Mouse (Mus musculus) embryonic facial prominence, embryonic 10.5 days (tissue): ENCODE measurements around the gene Gins3. TPM values are rescaled to one million over a fixed set of nuclear protein-coding genes. Genes with fewer than 3 reads are reported as not detected.

Experiments
- DNase-seq: peaks from one replicate; pipeline ENCODE4 v3.0.0-alpha.2; 2017; ENCODE audit warnings: low spot score
- H3K27ac ChIP-seq: fragments of 300-500 bp; sonication (generic); replicated peaks from 2 replicates; pipeline ENCODE4 v1.5.1; 2016; ENCODE audit warnings: mild to moderate bottlenecking
- H3K27me3 ChIP-seq: fragments of 300-500 bp; sonication (generic); replicated peaks from 2 replicates; pipeline ENCODE4 v1.6.1; 2016; ENCODE audit warnings: low read depth, mild to moderate bottlenecking; ENCODE audit not compliant: poor library complexity, severe bottlenecking
- H3K36me3 ChIP-seq: fragments of 300-500 bp; sonication (generic); replicated peaks from 2 replicates; pipeline ENCODE4 v1.6.1; 2016; ENCODE audit warnings: mild to moderate bottlenecking, moderate library complexity
- H3K4me1 ChIP-seq: fragments of 300-500 bp; sonication (generic); 2 replicates; pipeline ENCODE4 v1.6.1; 2016
- H3K4me3 ChIP-seq: fragments of 300-500 bp; sonication (generic); 2 replicates; pipeline ENCODE4 v1.5.1; 2016; ENCODE audit warnings: mild to moderate bottlenecking, moderate library complexity
- H3K9me3 ChIP-seq: fragments of 300-500 bp; sonication (generic); 2 replicates; pipeline ENCODE4 v1.6.1; 2016; ENCODE audit warnings: mild to moderate bottlenecking
- WGBS: fragments of 180-500 bp; shearing (Covaris S2); methylation state at CpG from one replicate; pipeline ENCODE4 v1.1.7; 2016; 5-methylcytosine and 5-hydroxymethylcytosine counted together
- polyA plus RNA-seq: library from polyadenylated mRNA; unstranded; fragments of >200 nt; fragmentation: Nextera tagmentation; extraction: Ambion mirVana; gene quantifications from 2 replicates; pipeline ENCODE4 v1.2.1, GENCODE M21; 2016

The Gins3 gene
- polyA plus RNA-seq, 1 experiment from 2014 or later, result 32.2 TPM

- 68% methylated on average over 9 of the region's 9 CpGs for WGBS
Observed at GRCm38 (mm10) chr8:95607210-95607609, 26.0 kb upstream of the Gins3 start.

GRCm38 (mm10) chr8:95609406-95609805 lies 23.8 kb upstream of the Gins3 start:
- H3K36me3 ChIP-seq, result no peaks in the 10 kb centered on the region
- 86% methylated on average over 5 of the region's 5 CpGs for WGBS

More at GRCm38 (mm10) chr8:95607210-95607609, 26.0 kb upstream of the Gins3 start:
- H3K36me3 ChIP-seq, result no peaks in the 10 kb centered on the region
- no peak for DNase-seq
- no peaks in the 10 kb centered on the region for H3K9me3 ChIP-seq
- 0 out of 2 replicates have a peak, but pooled peaks cover 6% of the 10 kb centered on the region for H3K27me3 ChIP-seq
- H3K4me3 ChIP-seq, result no peak overlapping the region
- no peak overlapping the region for H3K27ac ChIP-seq
- H3K4me1 ChIP-seq, result peaks cover 3% of the 10 kb centered on the region; the same call in 1 of the 2 replicates

GRCm38 (mm10) chr8:95610749-95611148 lies 22.5 kb upstream of the Gins3 start:
- H3K9me3 ChIP-seq, result no peaks in the 10 kb centered on the region
- 0 out of 2 replicates have a peak, but pooled peaks cover 15% of the 10 kb centered on the region for H3K27me3 ChIP-seq
- peaks cover 5% of the 10 kb centered on the region; the same call in 1 of the 2 replicates for H3K4me1 ChIP-seq
- DNase-seq, result no peak
- H3K27ac ChIP-seq, result no peak overlapping the region
- 89% methylated on average over 14 of the region's 14 CpGs for WGBS
- H3K36me3 ChIP-seq, result no peaks in the 10 kb centered on the region
- no peak overlapping the region for H3K4me3 ChIP-seq

More at GRCm38 (mm10) chr8:95609406-95609805, 23.8 kb upstream of the Gins3 start:
- Histone ChIP-seq H3K4me3 (no peak overlapping the region), H3K9me3 (no peaks in the 10 kb centered on the region), H3K4me1 (peaks cover 5% of the 10 kb centered on the region; the same call in 1 of the 2 replicates), H3K27ac (no peak overlapping the region), H3K27me3 (0 out of 2 replicates have a peak, but pooled peaks cover 15% of the 10 kb centered on the region)
- DNase-seq, result no peak

- no peak for DNase-seq
- no peaks in the 10 kb centered on the region for H3K36me3 ChIP-seq
- H3K27ac ChIP-seq, result no peak overlapping the region
- H3K4me3 ChIP-seq, result no peak overlapping the region
- peaks cover 5% of the 10 kb centered on the region; the same call in 1 of the 2 replicates for H3K4me1 ChIP-seq
- WGBS, result 80% methylated on average over 5 of the region's 5 CpGs
- 0 out of 2 replicates have a peak, but pooled peaks cover 15% of the 10 kb centered on the region for H3K27me3 ChIP-seq
- H3K9me3 ChIP-seq, result no peaks in the 10 kb centered on the region
Observed at GRCm38 (mm10) chr8:95611769-95612168, 21.5 kb upstream of the Gins3 start.

- DNase-seq, result no peak
- 0 out of 2 replicates have a peak, but pooled peaks cover 13% of the 10 kb centered on the region for H3K27me3 ChIP-seq
- no peak overlapping the region for H3K4me3 ChIP-seq
- no peak overlapping the region for H3K27ac ChIP-seq
- H3K4me1 ChIP-seq, result peaks cover 5% of the 10 kb centered on the region; the same call in 1 of the 2 replicates
- 90% methylated on average over 7 of the region's 7 CpGs for WGBS
- no peaks in the 10 kb centered on the region for H3K9me3 ChIP-seq
- H3K36me3 ChIP-seq, result no peaks in the 10 kb centered on the region
Observed at GRCm38 (mm10) chr8:95616383-95616782, 16.9 kb upstream of the Gins3 start.

- Histone ChIP-seq H3K4me1 (no peaks in the 10 kb centered on the region), H3K27me3 (no peaks in the 10 kb centered on the region), H3K36me3 (no peaks in the 10 kb centered on the region), H3K4me3 (no peak overlapping the region), H3K9me3 (no peaks in the 10 kb centered on the region), H3K27ac (no peak overlapping the region)
- DNase-seq, result no peak
- 88% methylated on average over 2 of the region's 2 CpGs for WGBS
Observed at GRCm38 (mm10) chr8:95620046-95620445, 13.2 kb upstream of the Gins3 start.

GRCm38 (mm10) chr8:95624833-95625232 lies 8.4 kb upstream of the Gins3 start:
- H3K9me3 ChIP-seq, result no peaks in the 10 kb centered on the region
- peaks cover 5% of the 10 kb centered on the region; the same call in 1 of the 2 replicates for H3K27me3 ChIP-seq
- 81% methylated on average over 2 of the region's 2 CpGs for WGBS
- no peak overlapping the region for H3K4me3 ChIP-seq
- no peak overlapping the region for H3K27ac ChIP-seq
- no peaks in the 10 kb centered on the region for H3K4me1 ChIP-seq
- no peak for DNase-seq
- H3K36me3 ChIP-seq, result no peaks in the 10 kb centered on the region

GRCm38 (mm10) chr8:95632840-95633239 lies 413 bp upstream of the Gins3 start:
- Histone ChIP-seq H3K4me3 (peak overlapping the region; percentile 78), H3K36me3 (peaks cover 2% of the 10 kb centered on the region), H3K27me3 (peaks cover 3% of the 10 kb centered on the region; the same call in 1 of the 2 replicates), H3K9me3 (no peaks in the 10 kb centered on the region), H3K27ac (no peak overlapping the region), H3K4me1 (peaks cover 10% of the 10 kb centered on the region)
- 77% methylated on average over 6 of the region's 6 CpGs for WGBS
- DNase-seq, result no peak

GRCm38 (mm10) chr8:95634063-95634340 lies 749 bp downstream of the Gins3 start:
- Histone ChIP-seq H3K9me3 (no peaks in the 10 kb centered on the region), H3K36me3 (peaks cover 12% of the 10 kb centered on the region), H3K27ac (peak overlapping the region; percentile 83), H3K4me3 (peak overlapping the region; percentile 78), H3K27me3 (0 out of 2 replicates have a peak, but pooled peaks cover 3% of the 10 kb centered on the region), H3K4me1 (peaks cover 10% of the 10 kb centered on the region)
- no peak for DNase-seq
- WGBS, result 6% methylated on average over 6 of the region's 6 CpGs

- H3K36me3 ChIP-seq, result peaks cover 58% of the 10 kb centered on the region
- no peaks in the 10 kb centered on the region for H3K4me1 ChIP-seq
- H3K4me3 ChIP-seq, result no peak overlapping the region
- no peak overlapping the region for H3K27ac ChIP-seq
- WGBS, result 88% methylated on average over 2 of the region's 2 CpGs
- H3K9me3 ChIP-seq, result no peaks in the 10 kb centered on the region
- H3K27me3 ChIP-seq, result no peaks in the 10 kb centered on the region
- no peak for DNase-seq
Observed at GRCm38 (mm10) chr8:95644942-95645341, 11.7 kb downstream of the Gins3 start.

- Histone ChIP-seq H3K27ac (no peak overlapping the region), H3K36me3 (peaks cover 28% of the 10 kb centered on the region), H3K4me1 (no peaks in the 10 kb centered on the region), H3K4me3 (no peak overlapping the region), H3K9me3 (no peaks in the 10 kb centered on the region), H3K27me3 (no peaks in the 10 kb centered on the region)
- no peak for DNase-seq
- WGBS, result 86% methylated on average over 3 of the region's 3 CpGs
Observed at GRCm38 (mm10) chr8:95648251-95648650, 15.0 kb downstream of the Gins3 start.

GRCm38 (mm10) chr8:95653351-95653750 lies 20.1 kb downstream of the Gins3 start:
- DNase-seq, result no peak
- WGBS, result 81% methylated on average over 5 of the region's 5 CpGs
- Histone ChIP-seq H3K27ac (no peak overlapping the region), H3K36me3 (no peaks in the 10 kb centered on the region), H3K9me3 (no peaks in the 10 kb centered on the region), H3K27me3 (no peaks in the 10 kb centered on the region), H3K4me3 (no peak overlapping the region), H3K4me1 (0 out of 2 replicates have a peak, but pooled peaks cover 4% of the 10 kb centered on the region)

GRCm38 (mm10) chr8:95655831-95656230 lies 22.6 kb downstream of the Gins3 start:
- Histone ChIP-seq H3K27ac (no peak overlapping the region), H3K36me3 (no peaks in the 10 kb centered on the region), H3K27me3 (no peaks in the 10 kb centered on the region), H3K4me1 (0 out of 2 replicates have a peak, but pooled peaks cover 4% of the 10 kb centered on the region), H3K4me3 (no peak overlapping the region), H3K9me3 (no peaks in the 10 kb centered on the region)
- WGBS, result 83% methylated on average over 7 of the region's 7 CpGs
- no peak for DNase-seq
